Comparison of ENCODE assay signal across 8 mouse cellular contexts in the genomic region with DNA sequence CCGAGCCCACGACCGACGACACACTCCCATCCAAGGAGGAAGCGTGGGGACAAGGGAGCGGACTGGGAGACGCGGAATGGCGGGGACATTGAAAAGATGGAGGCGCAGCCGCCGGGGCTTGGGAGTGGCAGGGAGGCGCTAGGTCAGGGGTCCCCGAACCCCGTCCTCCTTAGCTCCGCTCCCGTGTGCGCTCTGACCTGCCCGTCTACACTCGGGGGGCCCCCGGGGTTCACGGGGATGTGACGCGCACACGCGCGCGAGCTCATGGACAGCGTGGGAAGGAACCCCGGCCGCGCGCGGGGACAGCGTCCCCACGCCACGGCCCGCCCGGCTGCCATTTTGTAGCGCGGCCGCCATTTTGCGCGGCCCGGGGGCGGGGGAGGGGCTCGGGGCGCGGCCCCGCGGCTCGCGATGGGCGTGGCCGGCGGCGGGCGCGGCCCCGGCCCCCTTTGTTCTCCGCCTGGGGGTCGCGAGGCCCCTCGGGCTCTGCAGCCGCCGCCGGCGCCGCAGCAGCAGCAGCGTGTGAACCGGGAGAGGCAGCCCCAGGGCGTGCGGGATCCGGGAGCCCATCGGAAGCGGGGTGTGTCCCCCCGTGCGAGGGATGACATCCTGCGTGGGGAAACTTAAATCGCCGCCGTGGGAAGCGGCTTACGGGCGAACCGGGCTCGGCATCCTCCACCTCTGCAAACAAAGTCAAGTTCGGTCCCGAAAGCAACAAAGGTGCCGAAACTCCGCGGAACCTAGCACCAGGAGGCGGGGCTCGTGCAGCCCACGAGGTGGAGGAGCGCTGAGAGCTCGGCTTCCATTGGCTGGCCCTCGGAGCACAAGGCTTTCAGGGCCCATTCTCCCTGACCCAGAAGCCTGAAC. TPM values are rescaled to one million over a fixed set of nuclear protein-coding genes. Genes with fewer than 3 reads are reported as not detected.
A peak's percentile ranks its signal among the peaks of the same experiment; 100 is the strongest.
DNase-seq lines count a peak whose midpoint lies in the region; ATAC-seq lines count a peak whose summit lies in the region.

No protein-coding gene starts in this region.

- ATAC-seq in hindbrain, embryonic 14.5 days (ENCODE audit: low FRiP score), result peak; percentile 88

- H3K27me3 ChIP-seq in hindbrain, embryonic 14.5 days (ENCODE audit: control insufficient read depth, insufficient read depth, low read length), result no peaks in the 10 kb centered on the region

- H3K9me3 ChIP-seq in hindbrain, embryonic 14.5 days (ENCODE audit: control insufficient read depth, low read length), result no peaks in the 10 kb centered on the region

- DNase-seq in NIH3T3 (ENCODE audit: low read depth), result peak; percentile 90
- DNase-seq in cerebellum, postnatal 14 days, result peak; percentile 88 to 89
- peak; percentile 72 to 74 for DNase-seq in frontal cortex, postnatal 25 days (ENCODE audit: low spot score in 2 of 2)
- peak; percentile 88 for DNase-seq in hindbrain, embryonic 14.5 days (ENCODE audit: low spot score)
- DNase-seq in left cerebral cortex, adult 11 months (ENCODE audit: low spot score), result peak; percentile 75
- DNase-seq in lung, postnatal 36 days, result peak; percentile 91
- peak; percentile 69 for DNase-seq in retina, postnatal 7 days (ENCODE audit: low read depth, low spot score)
- peak; percentile 73 to 80 for DNase-seq in urinary bladder, adult 18-20 months (ENCODE audit: low spot score in 2 of 2)

- peak overlapping the region; percentile 99 for H3K4me2 ChIP-seq in hindbrain, embryonic 14.5 days (replicated peaks)

- H3K36me3 ChIP-seq in hindbrain, embryonic 14.5 days (replicated peaks; ENCODE audit: control insufficient read depth, insufficient read depth), result no peaks in the 10 kb centered on the region

- peak overlapping the region; percentile 99 for H3K9ac ChIP-seq in hindbrain, embryonic 14.5 days

- H3K4me3 ChIP-seq in hindbrain, embryonic 14.5 days (replicated peaks; ENCODE audit: low read length), result peak overlapping the region; percentile 69

- peak overlapping the region; percentile 100 for H3K27ac ChIP-seq in hindbrain, embryonic 14.5 days

- WGBS in hindbrain, embryonic 14.5 days, result under 1% methylated on average over 67 of the region's 98 CpGs

- H3K4me1 ChIP-seq in hindbrain, embryonic 14.5 days (replicated peaks; ENCODE audit: control insufficient read depth, insufficient read depth, low read length), result peaks cover 19% of the 10 kb centered on the region

RNA-seq across cellular contexts. Expression of gene Spen, which starts 8.2 kb away (rescaled TPM):
- polyA plus RNA-seq in hindbrain, embryonic 14.5 days (2014; fragmentation: Nextera tagmentation; extraction: Ambion mirVana), result 20.3 and 20.4 TPM in 2 replicates

RNA-seq across cellular contexts. Expression of gene Fblim1, which starts 59.3 kb away (rescaled TPM):
- polyA plus RNA-seq in hindbrain, embryonic 14.5 days (2014; fragmentation: Nextera tagmentation; extraction: Ambion mirVana), result 41.3 and 43.6 TPM in 2 replicates

Comparison
In these comparisons a context has a peak if more than half of its experiments do, and no peak if none do; other contexts are left out.
1. Peak in every context shown above with its lines: DNase-seq, ATAC-seq, H3K4me3 ChIP-seq and H3K27ac ChIP-seq.